Mouse (Mus musculus): Measurements from ENCODE around the gene Slc5a3.
"Not testable (repeated sequence)": the region's sequence is repeated elsewhere in the genome, so short reads cannot be mapped to it uniquely, and the experiment has no call there.

Slc5a3 gene

GRCm38 (mm10) chr16:92062832-92063231, 4.7 kb downstream of the Slc5a3 start:
- in situ Hi-C loops (cut with MboI): no loop called here

- in situ Hi-C loops (cut with MboI): no loop called here
Observed at GRCm38 (mm10) chr16:92064801-92065200, 6.7 kb downstream of the Slc5a3 start.

- in situ Hi-C loops (cut with MboI): no loop called here
Observed at GRCm38 (mm10) chr16:92070338-92070737, 12.2 kb downstream of the Slc5a3 start.

GRCm38 (mm10) chr16:92076797-92077196, 18.7 kb downstream of the Slc5a3 start:
- in situ Hi-C loops (cut with MboI): no loop called here

- in situ Hi-C loops (cut with MboI): no loop called here
Observed at GRCm38 (mm10) chr16:92083771-92084453, 25.8 kb downstream of the Slc5a3 start.

GRCm38 (mm10) chr16:92089225-92089624, 31.1 kb downstream of the Slc5a3 start:
- in situ Hi-C loops (cut with MboI): no loop called here

- in situ Hi-C loops (cut with MboI): no loop called here
Observed at GRCm38 (mm10) chr16:92091876-92092275, 33.8 kb downstream of the Slc5a3 start.

DNA sequence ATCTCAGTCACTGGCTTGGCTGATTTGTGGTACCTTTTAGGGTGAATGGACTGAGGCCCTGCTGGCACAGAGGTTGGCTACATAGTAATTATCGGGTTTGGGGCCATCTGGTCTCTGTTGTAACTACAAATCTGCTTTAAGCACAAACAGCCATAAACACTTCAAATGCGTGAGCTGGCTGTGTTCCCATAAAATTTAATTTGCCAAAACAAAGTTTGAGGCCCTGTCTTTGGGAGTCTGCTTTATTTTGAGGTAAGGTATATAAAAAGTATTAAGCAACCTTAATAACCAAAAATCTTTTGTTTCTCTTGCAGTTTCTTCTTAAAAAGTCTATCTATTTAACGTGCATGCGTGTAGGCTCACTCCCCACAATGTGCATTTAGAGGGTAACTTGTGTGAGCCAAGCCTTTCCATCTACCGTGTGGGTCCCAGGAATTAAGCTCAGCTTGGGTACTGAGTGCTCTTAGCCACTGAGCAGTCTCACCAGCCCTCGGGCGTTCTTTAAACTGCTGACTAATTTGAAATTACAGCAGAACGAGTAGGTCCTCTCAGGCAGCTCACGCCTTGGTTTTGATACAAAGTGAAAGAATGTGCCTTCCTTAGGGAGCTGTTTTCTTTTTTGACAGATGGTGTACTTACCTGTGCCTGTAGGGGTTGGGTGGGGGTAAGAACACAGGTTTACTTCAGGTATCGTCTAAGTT, 40.4 kb downstream of the Slc5a3 start:
- in situ Hi-C loops (cut with MboI): no loop called here

GRCm38 (mm10) chr16:92099598-92099997, 41.5 kb downstream of the Slc5a3 start:
- in situ Hi-C loops (cut with MboI): no loop called here

DNA sequence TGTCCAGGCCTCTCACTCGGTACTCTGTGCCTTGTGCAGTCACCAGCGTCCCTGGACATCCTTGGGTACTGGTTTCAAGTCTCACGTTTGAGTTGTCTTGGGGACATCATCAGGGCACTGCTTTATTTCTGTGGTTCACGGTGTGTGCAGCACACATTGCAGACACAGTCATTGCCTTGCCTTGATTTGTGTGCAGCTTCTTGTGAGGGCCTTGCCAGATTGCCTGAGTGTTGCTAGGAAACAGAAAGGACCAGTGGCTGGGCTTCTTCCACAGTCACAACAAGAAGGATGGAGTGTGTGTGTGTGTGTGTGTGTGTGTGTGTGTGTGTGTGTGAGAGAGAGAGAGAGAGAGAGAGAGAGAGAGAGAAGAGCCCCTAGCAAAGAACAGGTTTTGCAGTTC, 42.0 kb downstream of the Slc5a3 start:
- in situ Hi-C loops (cut with MboI): no loop called here

DNA sequence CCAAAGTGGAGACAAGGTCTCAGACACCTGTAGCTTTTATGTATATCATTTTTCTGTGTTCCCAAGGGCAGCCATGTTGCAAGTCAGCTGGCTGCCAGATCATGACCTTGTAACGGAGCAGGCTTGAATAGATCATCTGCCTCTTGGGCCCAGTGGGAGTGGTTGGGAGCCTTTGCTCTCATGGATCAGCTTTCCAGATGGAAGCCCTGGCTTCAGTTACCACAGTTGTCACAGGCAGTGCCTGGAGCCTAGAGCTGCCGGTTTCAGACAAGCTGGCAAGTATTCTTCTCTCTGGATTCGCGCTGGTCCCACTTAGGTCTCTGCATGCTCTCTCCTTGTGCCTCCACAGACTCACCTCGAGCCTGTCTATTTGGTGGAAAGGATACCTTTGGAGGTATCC, 44.0 kb downstream of the Slc5a3 start:
- in situ Hi-C loops (cut with MboI): no loop called here

DNA sequence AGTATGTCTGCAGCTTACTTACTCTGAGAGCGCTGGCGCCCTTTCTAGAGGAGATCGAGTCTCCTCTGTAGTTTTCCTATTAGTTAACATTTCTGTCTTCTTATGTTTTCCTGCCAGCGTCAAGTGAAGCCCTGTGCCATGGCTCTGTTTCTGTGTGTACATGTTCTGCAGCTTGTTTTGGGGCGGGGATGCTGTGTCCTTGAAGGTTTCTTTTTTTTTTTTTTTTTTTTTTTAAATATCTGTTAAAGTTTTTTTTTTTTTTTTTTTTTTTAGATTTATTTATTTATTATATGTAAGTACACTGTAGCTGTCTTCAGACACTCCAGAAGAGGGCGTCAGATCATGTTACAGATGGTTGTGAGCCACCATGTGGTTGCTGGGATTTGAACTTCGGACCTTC, 44.8 kb downstream of the Slc5a3 start:
- in situ Hi-C loops (cut with MboI): not testable (repeated sequence)

DNA sequence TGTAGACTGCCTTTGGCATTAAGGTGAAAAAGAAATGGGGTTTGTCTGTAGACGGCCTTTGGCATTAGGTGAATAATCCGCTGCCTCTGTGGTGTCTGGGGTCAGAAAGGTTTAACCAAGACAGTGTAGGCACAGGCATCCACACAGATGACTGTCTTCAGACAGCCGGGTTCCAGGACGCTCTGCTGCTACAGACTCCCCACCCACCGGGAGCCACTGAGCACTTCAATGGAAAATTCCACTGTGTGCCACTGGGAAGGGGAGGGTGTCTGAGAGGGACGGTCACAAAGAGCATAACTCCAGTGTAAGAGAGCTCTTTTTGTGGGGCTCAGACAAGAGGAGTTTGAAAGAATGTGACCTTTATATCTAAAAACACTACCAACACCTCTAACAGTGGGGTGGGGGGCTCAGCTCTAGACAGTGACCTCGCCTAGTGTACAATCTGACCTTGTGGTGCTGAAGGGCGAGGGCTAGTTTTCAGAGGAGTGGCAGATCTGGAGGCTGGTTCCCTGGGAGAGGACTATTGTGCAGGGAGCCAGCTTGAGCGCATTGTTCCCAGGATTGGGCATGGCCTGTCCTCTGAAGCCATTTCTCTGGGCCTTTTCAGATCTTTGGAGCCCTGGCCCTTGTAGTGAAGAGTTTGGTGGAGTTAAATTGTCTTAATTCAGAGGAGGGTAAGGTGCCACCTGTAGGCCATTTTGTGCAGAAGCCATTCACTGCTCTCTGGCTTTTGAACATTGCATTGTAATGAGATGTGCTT, 45.6 kb downstream of the Slc5a3 start:
- in situ Hi-C loops (cut with MboI): no loop called here

GRCm38 (mm10) chr16:92104332-92104590, 46.1 kb downstream of the Slc5a3 start:
- in situ Hi-C loops (cut with MboI): no loop called here

GRCm38 (mm10) chr16:92104951-92105350, 46.8 kb downstream of the Slc5a3 start:
- in situ Hi-C loops (cut with MboI): no loop called here

- in situ Hi-C loops (cut with MboI): no loop called here
Observed at GRCm38 (mm10) chr16:92105631-92106030, 47.5 kb downstream of the Slc5a3 start.

GRCm38 (mm10) chr16:92107346-92107745, 49.2 kb downstream of the Slc5a3 start:
- in situ Hi-C loops (cut with MboI): no loop called here

DNA sequence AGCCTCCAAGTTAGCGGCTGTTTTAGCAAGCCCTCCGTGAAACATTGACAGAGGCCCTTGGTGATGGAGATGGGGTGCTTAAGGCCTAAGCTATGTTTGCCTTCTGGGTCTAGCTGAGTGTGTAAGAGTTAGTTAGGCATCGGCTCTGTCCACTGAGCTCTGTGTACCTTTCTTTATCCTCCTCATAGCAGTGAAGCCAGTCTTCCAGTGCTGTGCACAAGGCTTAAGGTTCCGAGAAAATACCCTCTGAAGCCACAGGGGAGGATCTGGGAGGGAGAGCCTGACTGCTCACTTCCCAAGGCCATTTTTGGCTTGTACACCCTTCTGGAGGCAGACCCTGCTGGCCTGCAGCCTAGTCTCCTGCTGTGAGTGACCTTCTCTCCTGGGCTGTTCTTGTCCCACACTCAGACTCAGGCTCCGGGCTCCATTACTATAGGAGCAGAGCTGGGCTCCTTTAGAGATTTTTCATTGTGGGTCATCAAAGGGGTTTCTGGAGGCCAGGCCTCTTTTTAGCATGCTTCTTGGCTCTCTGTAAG, 56.7 kb downstream of the Slc5a3 start:
- in situ Hi-C loops (cut with MboI): no loop called here

GRCm38 (mm10) chr16:92115611-92116421, 57.7 kb downstream of the Slc5a3 start:
- in situ Hi-C loops (cut with MboI): no loop called here

DNA sequence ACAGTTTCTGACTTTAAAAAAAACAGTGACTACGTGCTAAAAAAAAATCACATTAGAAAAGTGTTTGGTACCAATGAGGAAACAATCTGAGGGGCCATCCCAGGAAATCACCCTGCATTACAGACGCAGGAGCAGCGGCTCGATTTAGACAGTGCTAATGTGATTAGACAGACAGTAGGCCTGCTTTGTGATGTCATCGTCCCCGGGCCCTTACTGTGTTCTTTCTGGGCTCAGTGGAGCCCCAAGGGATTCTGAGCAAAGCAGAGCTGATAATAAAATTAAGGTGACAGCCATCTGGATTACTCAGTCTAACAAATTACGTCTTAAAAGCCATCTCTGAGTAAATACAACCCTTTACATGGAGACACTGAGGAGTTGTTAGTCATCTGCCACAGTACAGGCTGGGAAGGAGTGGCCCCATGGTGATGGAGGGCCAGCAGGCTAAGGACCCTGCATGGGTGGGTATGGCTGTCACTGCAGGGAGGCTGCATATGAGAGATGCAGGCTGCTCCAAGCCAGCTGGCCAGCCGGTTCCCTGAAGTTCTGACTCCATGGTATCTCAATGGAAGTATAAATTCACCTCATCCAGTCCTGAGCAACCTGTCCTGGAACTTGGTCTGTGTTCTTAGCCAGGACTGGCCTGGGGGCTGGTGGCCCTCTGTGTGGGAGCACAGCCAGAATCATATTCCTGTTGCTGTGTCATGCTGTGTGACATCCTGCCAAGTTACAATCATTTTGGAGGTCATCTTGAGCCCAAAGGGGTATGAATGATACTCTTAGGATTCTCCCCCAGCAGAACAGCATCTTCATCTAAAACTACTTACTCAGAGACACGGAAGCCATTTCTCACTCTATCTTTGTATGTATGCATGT, 59.5 kb downstream of the Slc5a3 start:
- in situ Hi-C loops (cut with MboI): no loop called here

GRCm38 (mm10) chr16:92119013-92119515, 60.9 kb downstream of the Slc5a3 start:
- in situ Hi-C loops (cut with MboI): no loop called here
